Mouse (Mus musculus) embryonic fibroblast, embryonic 13.5 days (primary cell): Measurements from ENCODE around the gene Irf4.

ENCODE experiments used
- CTCF ChIP-seq: IDR thresholded peaks from 2 replicates; pipeline ENCODE4 v1.5.1; 2011; ENCODE audit warnings: mild to moderate bottlenecking, control low read depth, low read length, moderate library complexity, borderline replicate concordance; ENCODE audit not compliant: insufficient read depth
- POLR2A ChIP-seq: IDR thresholded peaks from 2 replicates; pipeline ENCODE4 v1.6.1; 2011; ENCODE audit warnings: low read depth, mild to moderate bottlenecking, control low read depth, low read length, moderate library complexity

GRCm38 (mm10) chr13:30813464-30813863 lies 64.4 kb downstream of the Irf4 start:
- TF ChIP-seq CTCF (no peak), POLR2A (no peak)
